Mouse (Mus musculus) lung, embryonic 14.5 days (tissue): ENCODE results near the gene Cd164. TPM values are rescaled to one million over a fixed set of nuclear protein-coding genes. Genes with fewer than 3 reads are reported as not detected.
"Not testable (repeated sequence)": the region's sequence is repeated elsewhere in the genome, so short reads cannot be mapped to it uniquely, and the experiment has no call there.

Experiments
- ATAC-seq: fragments of 200-750 bp; cut with Nextera tagmentation; 2 replicates; pipeline ENCODE4 v1.8.0; 2017; ENCODE audit warnings: mild to moderate bottlenecking, moderate TSS enrichment, moderate library complexity; ENCODE audit not compliant: insufficient read depth
- DNase-seq: peaks from one replicate; pipeline ENCODE4 v3.0.0-alpha.2; 2015
- H3K27ac ChIP-seq: fragments of 300-500 bp; sonication (generic); 2 replicates; pipeline ENCODE4 v1.5.1; 2014; ENCODE audit warnings: low read depth, mild to moderate bottlenecking, moderate library complexity
- H3K27me3 ChIP-seq: fragments of 300-500 bp; sonication (generic); 2 replicates; pipeline ENCODE4 v1.6.1; 2014; ENCODE audit warnings: low read length, control low read depth; ENCODE audit not compliant: insufficient read depth
- H3K36me3 ChIP-seq: fragments of 300-500 bp; sonication (generic); 2 replicates; pipeline ENCODE4 v1.6.1; 2014; ENCODE audit warnings: control low read depth; ENCODE audit not compliant: insufficient read depth
- H3K4me1 ChIP-seq: fragments of 300-500 bp; sonication (generic); 2 replicates; pipeline ENCODE4 v1.6.1; 2014; ENCODE audit warnings: antibody characterized with exemption, control low read depth; ENCODE audit not compliant: insufficient read depth
- H3K4me2 ChIP-seq: fragments of 300-500 bp; sonication (generic); 2 replicates; pipeline ENCODE4 v1.6.1; 2014; ENCODE audit warnings: mild to moderate bottlenecking
- H3K4me3 ChIP-seq: fragments of 300-500 bp; sonication (generic); 2 replicates; pipeline ENCODE4 v1.5.1; 2014; ENCODE audit warnings: low read depth, low read length
- H3K9ac ChIP-seq: fragments of 300-500 bp; sonication (generic); 2 replicates; pipeline ENCODE4 v1.6.1; 2014
- H3K9me3 ChIP-seq: fragments of 300-500 bp; sonication (generic); 2 replicates; pipeline ENCODE4 v1.6.1; 2016; ENCODE audit warnings: low read depth, low read length, control low read depth
- CTCF ChIP-seq: IDR thresholded peaks from 2 replicates; pipeline ENCODE4 v1.5.1; 2016; ENCODE audit warnings: antibody characterized with exemption, low read depth
- WGBS: fragments of 180-500 bp; shearing (Covaris S2); extraction: QIAGEN DNeasy Blood & Tissue Kit; methylation state at CpG from one replicate; pipeline ENCODE4 v1.1.7; 2014; 5-methylcytosine and 5-hydroxymethylcytosine counted together
- polyA plus RNA-seq: library from polyadenylated mRNA; unstranded; fragments of >200 nt; fragmentation: Nextera tagmentation; extraction: Ambion mirVana; gene quantifications from 2 replicates; pipeline ENCODE4 v1.2.1, GENCODE M21; 2014

Cd164 gene
- polyA plus RNA-seq, 1 experiment from 2014 or later, result 196 TPM

- Histone ChIP-seq H3K4me1 (no peaks in the 10 kb centered on the region), H3K27me3 (no peaks in the 10 kb centered on the region), H3K27ac (no peak overlapping the region), H3K36me3 (no peaks in the 10 kb centered on the region), H3K9me3 (no peaks in the 10 kb centered on the region), H3K4me3 (no peak overlapping the region), H3K4me2 (no peak overlapping the region), H3K9ac (no peak overlapping the region)
- DNase-seq (peak; percentile 45), ATAC-seq (no peak)
- 51% methylated on average over 4 of the region's 4 CpGs for WGBS
- no peak for TF ChIP-seq CTCF
Observed at GRCm38 (mm10) chr10:41500941-41501340, 18.3 kb upstream of the Cd164 start.

- TF ChIP-seq CTCF, result no peak
- ATAC-seq, result no peak
Observed at GRCm38 (mm10) chr10:41504996-41505395, 14.2 kb upstream of the Cd164 start.

DNA sequence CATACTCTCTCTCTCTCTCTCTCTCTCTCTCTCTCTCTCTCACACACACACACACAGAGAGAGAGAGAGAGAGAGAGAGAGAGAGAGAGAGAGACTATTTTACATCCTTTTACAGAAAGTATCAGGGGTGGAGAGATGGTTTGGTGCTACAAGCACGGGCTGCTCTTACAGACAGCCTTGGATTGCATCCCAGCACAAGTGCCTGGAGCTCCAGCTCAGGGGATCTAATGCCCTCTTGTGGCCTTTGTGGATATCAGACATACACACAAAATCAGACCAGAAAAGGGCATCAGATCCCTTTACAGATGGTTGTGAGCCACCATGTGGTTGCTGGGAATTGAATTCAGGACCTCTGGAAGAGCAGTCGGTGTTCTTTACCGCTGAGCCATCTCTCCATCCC is 13.8 kb upstream of the Cd164 start:
- DNase-seq (peak; percentile 93), ATAC-seq (peak; percentile 38; the same call in 1 of the 2 replicates)
- 2% methylated on average over 3 of the region's 3 CpGs for WGBS
- H3K36me3 ChIP-seq, H3K4me1 ChIP-seq, H3K9me3 ChIP-seq, H3K27ac ChIP-seq, H3K9ac ChIP-seq, H3K4me3 ChIP-seq, H3K4me2 ChIP-seq, H3K27me3 ChIP-seq: not testable (repeated sequence)
- TF ChIP-seq CTCF, result peak; percentile 83

More at GRCm38 (mm10) chr10:41504996-41505395, 14.2 kb upstream of the Cd164 start:
- no peak overlapping the region for H3K27ac ChIP-seq
- H3K36me3 ChIP-seq, result no peaks in the 10 kb centered on the region
- DNase-seq, result no peak
- no peak overlapping the region for H3K4me2 ChIP-seq
- H3K9ac ChIP-seq, result no peak overlapping the region
- no peak overlapping the region for H3K4me3 ChIP-seq
- no peaks in the 10 kb centered on the region for H3K27me3 ChIP-seq
- H3K9me3 ChIP-seq, result no peaks in the 10 kb centered on the region
- H3K4me1 ChIP-seq, result no peaks in the 10 kb centered on the region
- WGBS, result 89% methylated on average over 1 of the region's 1 CpGs

DNA sequence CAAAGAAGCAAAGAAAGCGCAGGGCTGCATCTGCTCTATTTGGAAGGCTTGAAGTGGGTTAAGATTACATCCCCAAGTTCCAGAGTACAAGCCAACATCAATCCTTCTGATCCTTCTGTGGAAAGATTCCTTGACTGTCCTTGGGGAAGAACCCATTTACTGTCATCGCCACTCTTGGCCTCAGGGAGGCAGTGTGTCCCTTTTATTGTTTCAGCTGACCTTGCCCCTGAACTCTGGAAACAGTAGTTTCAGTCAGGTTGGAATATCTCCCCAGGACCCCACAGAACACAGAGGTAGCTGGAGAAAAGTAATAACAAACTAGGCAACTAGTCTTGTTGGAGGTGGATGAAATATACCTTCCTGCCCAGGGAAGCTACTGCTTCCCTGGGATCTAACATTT is 10.1 kb upstream of the Cd164 start:
- TF ChIP-seq CTCF, result peak; percentile 55
- ATAC-seq (no peak), DNase-seq (peak; percentile 43)
- Histone ChIP-seq H3K36me3 (no peaks in the 10 kb centered on the region), H3K9me3 (no peaks in the 10 kb centered on the region), H3K4me2 (no peak overlapping the region), H3K27ac (no peak overlapping the region), H3K4me1 (no peaks in the 10 kb centered on the region), H3K27me3 (no peaks in the 10 kb centered on the region), H3K4me3 (no peak overlapping the region), H3K9ac (no peak overlapping the region)
- WGBS, result 46% methylated on average over 2 of the region's 2 CpGs

DNA sequence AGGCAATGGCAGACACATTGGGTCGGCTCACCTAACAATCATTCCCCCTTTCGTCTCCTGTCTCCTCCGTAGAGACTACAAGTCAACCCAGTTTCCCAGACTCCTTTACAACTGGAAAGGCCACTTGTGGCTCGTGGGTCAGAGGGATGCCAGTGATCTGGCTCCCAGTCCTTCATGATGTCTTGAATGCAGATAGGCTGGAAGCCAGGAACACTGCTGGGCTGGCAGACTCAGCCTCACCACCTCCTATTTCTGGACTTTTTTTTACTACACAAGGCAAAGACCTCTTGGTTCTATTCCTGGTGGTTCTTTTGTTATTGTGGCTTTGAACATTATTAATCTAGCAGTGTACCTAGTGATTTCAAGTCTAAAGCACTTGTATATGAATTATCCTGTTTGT is 4.9 kb upstream of the Cd164 start:
- H3K9ac ChIP-seq, result no peak overlapping the region
- H3K27me3 ChIP-seq, result no peaks in the 10 kb centered on the region
- no peak overlapping the region for H3K4me3 ChIP-seq
- no peaks in the 10 kb centered on the region for H3K4me1 ChIP-seq
- H3K27ac ChIP-seq, result no peak overlapping the region
- no peaks in the 10 kb centered on the region for H3K36me3 ChIP-seq
- no peaks in the 10 kb centered on the region for H3K9me3 ChIP-seq
- ATAC-seq (no peak), DNase-seq (no peak)
- H3K4me2 ChIP-seq, result no peak overlapping the region
- no peak for TF ChIP-seq CTCF
- WGBS, result 65% methylated on average over 4 of the region's 4 CpGs

DNA sequence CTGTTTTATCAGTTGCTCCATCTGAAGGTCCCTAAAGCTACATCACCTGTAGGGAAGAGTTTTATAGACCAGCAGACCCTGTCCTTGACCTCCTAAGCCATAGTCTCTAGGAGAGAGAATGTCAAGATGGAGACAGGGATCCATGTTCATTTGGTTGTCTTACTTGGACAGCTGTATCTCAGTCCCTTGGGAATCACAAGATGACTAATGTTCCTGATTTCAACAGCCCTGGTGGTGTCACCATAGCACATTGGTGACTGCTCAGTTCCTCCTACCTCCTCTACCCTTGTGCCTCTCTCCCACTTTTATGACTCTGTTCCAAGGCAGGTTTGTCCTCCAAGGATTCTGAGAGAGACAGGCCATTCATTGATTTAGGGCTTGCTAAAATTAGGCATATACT is 4.3 kb upstream of the Cd164 start:
- no peak for TF ChIP-seq CTCF
- Histone ChIP-seq H3K9ac (no peak overlapping the region), H3K9me3 (no peaks in the 10 kb centered on the region), H3K4me1 (no peaks in the 10 kb centered on the region), H3K27ac (no peak overlapping the region), H3K27me3 (no peaks in the 10 kb centered on the region), H3K4me2 (no peak overlapping the region), H3K36me3 (no peaks in the 10 kb centered on the region), H3K4me3 (no peak overlapping the region)
- ATAC-seq (no peak), DNase-seq (no peak)

- Histone ChIP-seq H3K4me3 (peak overlapping the region; percentile 89), H3K27ac (peak overlapping the region; percentile 95), H3K9me3 (no peaks in the 10 kb centered on the region), H3K4me2 (peak overlapping the region; percentile 88), H3K27me3 (no peaks in the 10 kb centered on the region), H3K9ac (peak overlapping the region; percentile 93), H3K36me3 (peaks cover under 1% of the 10 kb centered on the region; the same call in 1 of the 2 replicates), H3K4me1 (peaks cover 9% of the 10 kb centered on the region; the same call in 1 of the 2 replicates)
- WGBS, result under 1% methylated on average over 23 of the region's 23 CpGs
- peak; percentile 69 for TF ChIP-seq CTCF
- peak; percentile 57 for ATAC-seq
- DNase-seq, result peak; percentile 88
Observed at GRCm38 (mm10) chr10:41518508-41518980, 670 bp upstream of the Cd164 start.
